Mouse (Mus musculus) spleen, adult 2 months (tissue): ENCODE measurements around the gene Eif3f.

Experiments used
- CTCF ChIP-seq: fragments of 200-500 bp; IDR thresholded peaks from 2 replicates; pipeline ENCODE4 v1.5.1; 2011; ENCODE audit warnings: mild to moderate bottlenecking, inconsistent platforms; ENCODE audit not compliant: insufficient read depth, insufficient read length, insufficient replicate concordance; ENCODE audit errors: extremely low read depth
- POLR2A ChIP-seq: fragments of 200-500 bp; IDR thresholded peaks from 2 replicates; pipeline ENCODE4 v1.6.1; 2011; ENCODE audit warnings: low read depth, low read length, inconsistent platforms

DNA sequence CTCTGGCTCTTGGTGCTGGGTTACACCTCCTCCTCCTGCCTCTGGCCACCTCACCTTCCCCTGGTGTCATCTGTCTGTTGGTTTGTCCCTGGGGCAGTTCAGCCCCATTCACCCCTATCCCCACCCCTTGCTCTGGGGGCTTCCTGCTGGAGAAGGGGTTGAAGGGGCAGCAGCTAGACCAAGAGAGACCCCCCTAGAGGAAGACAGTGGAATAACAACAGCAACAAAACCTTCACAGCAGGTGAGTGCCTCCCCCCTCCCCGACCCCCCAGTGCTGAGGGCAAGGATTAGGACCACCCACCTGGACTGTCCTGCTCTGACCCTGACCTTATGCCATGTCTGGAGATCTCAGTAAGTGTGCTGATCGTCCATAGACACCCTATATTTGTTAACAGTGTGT lies 31.8 kb downstream of the Eif3f start:
- no peak for TF ChIP-seq POLR2A
- no peak for TF ChIP-seq CTCF
